Mouse (Mus musculus): Measurements from ENCODE around the gene C2cd4d.

GRCm38 (mm10) chr3:94374636-94375035 is 12.4 kb downstream of the C2cd4d start:
- TF ChIP-seq CTCF (IDR thresholded peaks at IDR 0.05; ENCODE audit: borderline replicate concordance, control insufficient read depth, extremely low read depth, insufficient read depth, low read length, poor library complexity): no peak
- no peak for TF ChIP-seq POLR2A (IDR thresholded peaks at IDR 0.05; ENCODE audit: control insufficient read depth, extremely low read depth, insufficient read depth, low read length, poor library complexity)
